Mouse (Mus musculus): ENCODE results near the gene Prl2b1.
A peak's percentile ranks its signal among the peaks of the same experiment; 100 is the strongest.

Gene Prl2b1

DNA sequence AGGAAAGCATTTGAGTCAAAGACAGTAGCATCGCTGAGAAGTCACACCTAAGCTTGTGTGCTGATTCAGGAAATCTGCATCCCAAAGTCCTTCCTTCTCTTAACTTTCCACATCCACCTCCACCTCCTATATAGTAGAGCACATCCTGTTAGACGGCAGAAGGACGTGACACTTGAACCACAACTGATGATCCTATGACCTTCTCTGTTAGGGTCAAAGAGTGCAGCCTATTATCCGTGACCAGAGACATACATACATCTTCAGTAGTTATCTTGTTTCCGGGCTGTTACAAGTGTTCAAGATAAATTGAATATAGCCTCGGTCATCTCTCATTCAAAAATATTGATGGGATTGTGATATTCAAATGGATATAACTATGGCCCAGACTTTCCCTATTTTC lies at the start of gene Prl2b1:
TSS of gene Prl2b1 (minus strand) at position 101 of the 400 bp plus-strand sequence.
- no peak for DNase-seq (ENCODE audit: low spot score)

DNA sequence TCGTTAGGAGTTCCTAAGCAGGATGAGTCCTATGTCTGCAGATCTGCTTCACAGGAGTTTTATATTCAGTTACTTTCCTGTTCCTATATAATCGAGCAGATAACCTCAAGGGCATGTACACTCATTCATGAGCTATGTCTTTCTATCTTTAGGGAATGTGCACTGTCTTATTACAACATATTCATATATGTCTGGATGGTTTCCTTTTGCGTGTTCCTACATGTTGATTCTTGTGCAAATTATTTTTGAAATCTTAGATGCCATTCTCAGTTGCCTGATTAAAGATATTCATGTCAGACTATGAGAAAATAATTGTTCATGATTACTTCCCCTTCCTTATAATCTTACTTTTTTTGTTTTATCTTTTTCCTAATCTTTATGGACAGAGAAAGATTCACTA lies 47.9 kb upstream of the Prl2b1 start, which contains the start of gene Prl8a6:
TSS of gene Prl8a6 (minus strand) at position 101 of the 400 bp plus-strand sequence.
- no peak for DNase-seq (ENCODE audit: low spot score)

DNA sequence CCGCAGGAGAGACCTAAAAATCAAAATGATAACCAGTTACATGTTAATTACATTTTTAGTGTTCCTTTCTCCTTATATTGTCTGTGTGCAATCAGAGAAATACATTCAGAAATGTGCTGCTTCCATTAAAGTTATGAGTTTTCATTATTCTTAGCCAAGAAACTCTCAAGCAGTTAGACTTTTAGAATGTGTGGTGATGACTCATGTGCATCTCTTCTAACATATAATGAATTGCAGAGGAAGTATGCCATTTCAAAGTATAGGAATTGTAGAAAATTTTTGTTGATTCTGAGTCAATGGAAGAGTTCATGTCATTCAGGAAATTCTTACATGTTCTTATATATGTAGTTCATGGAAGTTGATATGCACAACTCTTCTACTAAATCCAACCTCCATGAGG lies 42.5 kb upstream of the Prl2b1 start:
- DNase-seq (ENCODE audit: low spot score) = no peak

DNA sequence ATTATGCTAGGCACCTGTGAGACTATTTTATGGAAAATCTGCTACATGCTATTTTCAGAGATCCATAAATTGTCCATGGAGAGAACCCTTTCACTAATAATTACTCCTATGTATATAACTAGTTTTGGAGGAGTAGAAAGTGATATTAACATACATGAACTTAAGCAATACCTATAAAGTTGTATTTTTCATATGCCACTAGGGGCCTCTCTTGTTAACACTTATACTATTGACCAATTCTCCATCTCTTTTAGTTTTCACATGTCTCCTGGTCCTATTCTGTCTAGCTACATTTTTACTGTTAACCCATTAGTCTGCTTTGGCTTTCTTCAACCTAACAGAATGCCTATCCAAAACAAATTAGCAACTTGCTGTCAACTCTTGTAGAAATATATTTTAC lies 23.0 kb upstream of the Prl2b1 start:
- no peak for DNase-seq (ENCODE audit: low spot score)

DNA sequence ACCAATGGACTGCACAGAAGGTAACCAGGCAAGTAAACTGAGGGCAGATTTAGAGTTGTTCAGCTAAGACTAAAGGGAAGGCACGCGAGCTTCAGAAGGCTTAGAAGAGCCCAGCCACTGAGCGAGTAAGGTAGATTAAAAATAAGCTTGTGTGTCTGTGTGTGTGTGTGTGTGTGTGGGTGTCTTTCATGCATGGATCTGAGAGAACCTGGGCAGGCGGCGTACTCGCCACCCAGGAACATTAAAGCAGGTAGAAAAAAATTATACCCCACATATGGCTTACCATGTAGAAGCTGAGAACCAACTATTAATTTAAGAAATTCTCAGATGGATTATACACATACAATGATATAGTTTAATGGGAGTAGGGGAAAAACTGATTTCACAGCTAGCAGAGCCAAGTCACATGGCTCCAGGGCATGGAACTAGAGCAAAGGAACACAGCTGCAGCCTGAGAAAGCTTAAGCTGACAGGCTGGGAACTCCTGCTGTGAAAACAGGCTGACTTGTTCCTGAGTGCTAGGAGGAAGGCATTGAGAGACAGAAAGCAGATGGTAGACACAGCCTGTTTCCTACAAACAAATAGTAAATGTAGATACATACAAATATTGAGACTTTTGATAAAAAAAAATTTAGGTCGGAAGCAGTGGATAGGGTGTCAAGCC lies 8.5 kb upstream of the Prl2b1 start:
- DNase-seq (ENCODE audit: low spot score) = peak; percentile 42

DNA sequence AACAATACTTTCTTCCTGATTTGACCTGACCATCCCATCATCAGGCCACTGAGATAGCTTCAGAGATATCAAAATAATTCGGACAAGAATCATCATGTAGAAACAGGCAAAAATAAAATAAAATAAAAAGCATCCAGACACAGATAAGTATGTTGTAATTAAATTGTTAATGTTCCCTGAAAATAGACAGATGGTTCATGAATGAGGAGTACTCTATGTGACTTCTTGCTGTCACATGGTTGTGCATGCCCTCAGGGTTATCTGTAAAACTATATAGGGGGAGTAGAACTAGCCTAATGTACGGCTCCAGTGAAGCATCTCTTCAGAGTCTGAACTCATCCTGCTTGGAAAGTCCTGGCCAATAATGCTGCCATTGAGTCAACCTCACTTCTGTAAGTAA lies 45.3 kb downstream of the Prl2b1 start, which contains the start of gene Prl8a2:
TSS of gene Prl8a2 (plus strand) at position 301 of the 400 bp plus-strand sequence.
- DNase-seq (ENCODE audit: low spot score) = no peak

DNA sequence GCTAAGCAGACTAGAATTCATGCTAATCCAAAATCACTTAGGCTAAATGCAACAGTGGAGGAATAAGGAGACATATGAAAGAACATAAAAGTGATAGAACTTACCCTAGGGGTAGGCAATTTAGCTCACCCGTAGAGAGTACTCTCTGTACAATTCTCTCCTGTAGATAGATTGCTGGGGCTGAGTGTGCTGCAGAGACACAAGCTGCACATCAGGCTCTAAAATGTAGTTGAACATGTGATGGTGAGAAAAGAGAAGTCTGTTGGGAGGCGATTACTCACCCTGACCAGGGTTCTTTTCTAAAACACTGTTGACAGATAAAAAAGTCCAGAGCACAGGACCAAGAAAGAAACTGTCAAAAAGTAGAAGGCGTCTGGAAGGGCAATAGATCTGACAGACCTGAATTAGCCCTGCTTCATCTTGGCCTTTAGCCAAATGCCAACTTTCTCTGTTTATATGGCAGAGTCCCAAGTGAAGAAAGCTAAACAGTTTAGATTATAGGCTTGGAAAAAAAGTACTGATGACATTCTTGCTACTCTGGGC lies 47.8 kb downstream of the Prl2b1 start:
- DNase-seq (ENCODE audit: low spot score) = peak; percentile 9

DNA sequence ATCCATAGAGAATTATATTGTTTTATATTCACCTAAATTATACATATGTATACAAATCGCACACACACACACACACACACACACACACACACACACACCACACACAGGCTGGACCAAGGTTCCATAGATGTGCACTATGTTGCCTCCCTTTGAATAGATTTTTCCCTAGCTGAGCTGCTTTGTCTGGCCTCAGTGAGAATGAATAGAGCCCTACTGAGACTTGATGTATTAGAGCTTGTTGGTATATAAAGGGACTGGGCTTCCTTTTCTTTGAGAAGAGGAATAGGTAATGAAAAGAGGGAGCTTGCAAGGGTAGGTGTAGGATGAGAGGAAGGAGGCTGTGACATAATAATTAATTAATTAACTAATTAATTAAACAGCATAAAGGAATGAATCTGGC lies 55.7 kb downstream of the Prl2b1 start:
- peak; percentile 19 for DNase-seq (ENCODE audit: low spot score)

All from embryo, embryonic 10 days (tissue).